Mouse (Mus musculus) embryonic facial prominence, embryonic 11.5 days (tissue): ENCODE data around the gene Vgf. TPM values are rescaled to one million over a fixed set of nuclear protein-coding genes. Genes with fewer than 3 reads are reported as not detected.
A peak's percentile ranks its signal among the peaks of the same experiment; 100 is the strongest.

Experiments
- ATAC-seq: fragments of 200-750 bp; cut with Nextera tagmentation; replicated peaks from 2 replicates; pipeline ENCODE4 v1.8.0; 2017; ENCODE audit warnings: low read depth; ENCODE audit not compliant: insufficient number of reproducible peaks, low FRiP score, low TSS enrichment
- DNase-seq: peaks from one replicate; pipeline ENCODE4 v3.0.0-alpha.2; 2015; ENCODE audit warnings: low spot score
- H3K27ac ChIP-seq: fragments of 300-500 bp; sonication (generic); replicated peaks from 2 replicates; pipeline ENCODE4 v1.5.1; 2014; ENCODE audit warnings: mild to moderate bottlenecking, low read depth, low read length, control low read depth
- H3K27me3 ChIP-seq: fragments of 300-500 bp; sonication (generic); 2 replicates; pipeline ENCODE4 v1.6.1; 2014; ENCODE audit warnings: mild to moderate bottlenecking, low read length, moderate library complexity, mixed read lengths; ENCODE audit not compliant: control insufficient read depth, insufficient read depth
- H3K36me3 ChIP-seq: fragments of 300-500 bp; sonication (generic); replicated peaks from 2 replicates; pipeline ENCODE4 v1.6.1; 2014; ENCODE audit warnings: low read depth, mild to moderate bottlenecking, low read length, moderate library complexity, mixed read lengths; ENCODE audit not compliant: control insufficient read depth, insufficient read depth
- H3K4me1 ChIP-seq: fragments of 300-500 bp; sonication (generic); 2 replicates; pipeline ENCODE4 v1.6.1; 2014; ENCODE audit warnings: low read length, mixed read lengths; ENCODE audit not compliant: control insufficient read depth, insufficient read depth
- H3K4me2 ChIP-seq: fragments of 300-500 bp; sonication (generic); 2 replicates; pipeline ENCODE4 v1.6.1; 2014; ENCODE audit warnings: low read depth, mild to moderate bottlenecking, control low read depth, low read length, moderate library complexity
- H3K4me3 ChIP-seq: fragments of 300-500 bp; sonication (generic); 2 replicates; pipeline ENCODE4 v1.5.1; 2014; ENCODE audit warnings: low read depth, low read length, control low read depth
- H3K9ac ChIP-seq: fragments of 300-500 bp; sonication (generic); replicated peaks from 2 replicates; pipeline ENCODE4 v1.6.1; 2014; ENCODE audit warnings: mild to moderate bottlenecking, control low read depth, low read length
- H3K9me3 ChIP-seq: fragments of 300-500 bp; sonication (generic); replicated peaks from 2 replicates; pipeline ENCODE4 v1.6.1; 2016; ENCODE audit warnings: mild to moderate bottlenecking, low read length, inconsistent platforms, mixed read lengths; ENCODE audit not compliant: control insufficient read depth
- WGBS: fragments of 180-500 bp; shearing (Covaris S2); extraction: QIAGEN DNeasy Blood & Tissue Kit; methylation state at CpG from one replicate; pipeline ENCODE4 v1.1.7; 2014; 5-methylcytosine and 5-hydroxymethylcytosine counted together
- polyA plus RNA-seq: library from polyadenylated mRNA; unstranded; fragments of >200 nt; fragmentation: Nextera tagmentation; extraction: Ambion mirVana; gene quantifications from 2 replicates; pipeline ENCODE4 v1.2.1, GENCODE M21; 2014

Gene Vgf
- polyA plus RNA-seq, 1 experiment from 2014 or later: 0.72 TPM

- 96% methylated on average over 3 of the region's 3 CpGs for WGBS
- Histone ChIP-seq H3K4me1 (no peaks in the 10 kb centered on the region), H3K27me3 (no peaks in the 10 kb centered on the region), H3K9me3 (no peaks in the 10 kb centered on the region), H3K36me3 (no peaks in the 10 kb centered on the region), H3K4me3 (no peak overlapping the region), H3K27ac (no peak overlapping the region), H3K4me2 (no peak overlapping the region), H3K9ac (no peak overlapping the region)
- DNase-seq (no peak), ATAC-seq (no peak)
Observed at GRCm38 (mm10) chr5:137015913-137016312, 10.3 kb upstream of the Vgf start.

GRCm38 (mm10) chr5:137024318-137024717, 1.9 kb upstream of the Vgf start:
- H3K9me3 ChIP-seq: no peaks in the 10 kb centered on the region
- no peak overlapping the region for H3K4me2 ChIP-seq
- no peak overlapping the region for H3K4me3 ChIP-seq
- H3K27me3 ChIP-seq: peaks cover 41% of the 10 kb centered on the region
- H3K36me3 ChIP-seq: no peaks in the 10 kb centered on the region
- no peak overlapping the region for H3K27ac ChIP-seq
- WGBS: 42% methylated on average over 3 of the region's 3 CpGs
- DNase-seq (no peak), ATAC-seq (no peak)
- H3K4me1 ChIP-seq: no peaks in the 10 kb centered on the region; the same call in 1 of the 2 replicates
- no peak overlapping the region for H3K9ac ChIP-seq

- ATAC-seq (no peak), DNase-seq (peak; percentile 82)
- no peak overlapping the region for H3K4me2 ChIP-seq
- H3K9me3 ChIP-seq: no peaks in the 10 kb centered on the region
- H3K36me3 ChIP-seq: no peaks in the 10 kb centered on the region
- under 1% methylated on average over 23 of the region's 23 CpGs for WGBS
- H3K4me1 ChIP-seq: no peaks in the 10 kb centered on the region; the same call in 1 of the 2 replicates
- H3K9ac ChIP-seq: no peak overlapping the region
- no peak overlapping the region for H3K4me3 ChIP-seq
- peaks cover 45% of the 10 kb centered on the region for H3K27me3 ChIP-seq
- H3K27ac ChIP-seq: no peak overlapping the region
Observed at GRCm38 (mm10) chr5:137025132-137025531, 1.1 kb upstream of the Vgf start.

- H3K9me3 ChIP-seq: no peaks in the 10 kb centered on the region
- H3K4me2 ChIP-seq: no peak overlapping the region
- no peak overlapping the region for H3K27ac ChIP-seq
- H3K27me3 ChIP-seq: peaks cover 67% of the 10 kb centered on the region
- H3K36me3 ChIP-seq: no peaks in the 10 kb centered on the region
- ATAC-seq: no peak
- 2% methylated on average over 29 of the region's 29 CpGs for WGBS
- H3K4me3 ChIP-seq: no peak overlapping the region; the same call in 1 of the 2 replicates
- no peak for DNase-seq
- no peak overlapping the region for H3K9ac ChIP-seq
- peaks cover 11% of the 10 kb centered on the region; the same call in 1 of the 2 replicates for H3K4me1 ChIP-seq
Observed at GRCm38 (mm10) chr5:137028561-137029272, 2.5 kb downstream of the Vgf start.

GRCm38 (mm10) chr5:137029273-137029585, 3.0 kb downstream of the Vgf start:
- peaks cover 11% of the 10 kb centered on the region; the same call in 1 of the 2 replicates for H3K4me1 ChIP-seq
- peaks cover 64% of the 10 kb centered on the region for H3K27me3 ChIP-seq
- no peak overlapping the region for H3K9ac ChIP-seq
- H3K4me2 ChIP-seq: peak overlapping the region; percentile 35; the same call in 1 of the 2 replicates
- no peak overlapping the region; the same call in 1 of the 2 replicates for H3K4me3 ChIP-seq
- no peak for DNase-seq
- 1% methylated on average over 8 of the region's 8 CpGs for WGBS
- no peaks in the 10 kb centered on the region for H3K9me3 ChIP-seq
- H3K27ac ChIP-seq: no peak overlapping the region
- H3K36me3 ChIP-seq: no peaks in the 10 kb centered on the region
- ATAC-seq: no peak

GRCm38 (mm10) chr5:137029643-137030415, 3.6 kb downstream of the Vgf start:
- peaks cover 60% of the 10 kb centered on the region for H3K27me3 ChIP-seq
- DNase-seq (peak; percentile 98), ATAC-seq (peak; percentile 27; the same call in 1 of the 2 replicates)
- H3K36me3 ChIP-seq: no peaks in the 10 kb centered on the region
- no peak overlapping the region for H3K9ac ChIP-seq
- peaks cover 11% of the 10 kb centered on the region; the same call in 1 of the 2 replicates for H3K4me1 ChIP-seq
- no peak overlapping the region for H3K27ac ChIP-seq
- H3K4me2 ChIP-seq: peak overlapping the region; percentile 35
- H3K4me3 ChIP-seq: peak overlapping the region; percentile 16
- under 1% methylated on average over 52 of the region's 52 CpGs for WGBS
- H3K9me3 ChIP-seq: no peaks in the 10 kb centered on the region

- peaks cover 56% of the 10 kb centered on the region for H3K27me3 ChIP-seq
- H3K27ac ChIP-seq: no peak overlapping the region
- H3K4me2 ChIP-seq: peak overlapping the region; percentile 35
- H3K36me3 ChIP-seq: no peaks in the 10 kb centered on the region
- peaks cover 11% of the 10 kb centered on the region; the same call in 1 of the 2 replicates for H3K4me1 ChIP-seq
- H3K4me3 ChIP-seq: peak overlapping the region; percentile 16
- no peak for DNase-seq
- ATAC-seq: no peak
- no peak overlapping the region for H3K9ac ChIP-seq
- 14% methylated on average over 22 of the region's 22 CpGs for WGBS
- H3K9me3 ChIP-seq: no peaks in the 10 kb centered on the region
Observed at GRCm38 (mm10) chr5:137030416-137030810, 4.2 kb downstream of the Vgf start.
